Comparison of ENCODE assay signal across 18 mouse cellular contexts in genomic region chr12:30246286-30246945, GRCm38 (mm10).
DNase-seq lines count a peak whose midpoint lies in the region; ATAC-seq lines count a peak whose summit lies in the region.
"Had no signal": no experiment of that assay in that cellular context is flagged by ENCODE, and none has a peak within 500 bp of the region (broad histone marks: within the 10 kb centered on the region; RNA-seq: fewer than 3 reads in every experiment).

No protein-coding gene starts in this region.

- ATAC-seq in hindbrain, embryonic 11.5 days (ENCODE audit: low FRiP score), result no peak
- ATAC-seq: Patski had no signal

- H3K9ac ChIP-seq in hindbrain, embryonic 11.5 days (ENCODE audit: low read depth, low read length), result no peak overlapping the region
- H3K9ac ChIP-seq: embryonic facial prominence, embryonic 15.5 days; limb, embryonic 13.5 days; lung, embryonic 14.5 days; stomach, embryonic 15.5 days had no signal

- no peak overlapping the region for H3K27ac ChIP-seq in hindbrain, embryonic 11.5 days (ENCODE audit: low read depth, low read length)
- H3K27ac ChIP-seq: embryonic facial prominence, embryonic 15.5 days; heart, adult 2 months; kidney, postnatal 0 days; limb, embryonic 13.5 days; stomach, embryonic 15.5 days had no signal

- H3K9me3 ChIP-seq in hindbrain, embryonic 11.5 days (ENCODE audit: control insufficient read depth, low read length), result no peaks in the 10 kb centered on the region
- H3K9me3 ChIP-seq: embryonic facial prominence, embryonic 15.5 days; limb, embryonic 13.5 days; stomach, embryonic 15.5 days had no signal

- H3K4me1 ChIP-seq in hindbrain, embryonic 11.5 days (replicated peaks; ENCODE audit: control insufficient read depth, insufficient read depth, low read length), result no peaks in the 10 kb centered on the region
- H3K4me1 ChIP-seq: embryonic facial prominence, embryonic 15.5 days had no signal

- no peaks in the 10 kb centered on the region for H3K36me3 ChIP-seq in hindbrain, embryonic 11.5 days (ENCODE audit: control insufficient read depth, insufficient read depth, low read length)
- H3K36me3 ChIP-seq: embryonic facial prominence, embryonic 15.5 days; limb, embryonic 13.5 days; stomach, embryonic 15.5 days had no signal

- WGBS in hindbrain, embryonic 11.5 days, result 86% methylated on average over 5 of the region's 5 CpGs

- peak; percentile 4 for DNase-seq in kidney, postnatal 14 days
- no peak for DNase-seq in kidney, postnatal 4 days
- peak; percentile 2 for DNase-seq in cerebellum, adult 11 months
- peak; percentile 7 for DNase-seq in cerebellum, adult 8-10 months
- peak; percentile 26 to 50 for DNase-seq in left cerebral cortex, postnatal 14 days (ENCODE audit: low spot score in 2 of 2)
- DNase-seq in spleen, postnatal 4 days (ENCODE audit: low spot score in 2 of 2), result no peak
- no peak for DNase-seq in hindbrain, embryonic 11.5 days (ENCODE audit: low spot score)
- no peak for DNase-seq in embryo, embryonic 10.5 days (ENCODE audit: low spot score)
- DNase-seq: adrenal gland, adult 8-10 months; heart, postnatal 36 days; lung, embryonic 14.5 days had no signal

- H3K4me3 ChIP-seq in hindbrain, embryonic 11.5 days (ENCODE audit: low read depth, low read length), result no peak overlapping the region
- H3K4me3 ChIP-seq: embryonic facial prominence, embryonic 15.5 days; heart, adult 2 months; limb, embryonic 13.5 days; stomach, embryonic 15.5 days had no signal

- intact Hi-C loops in left cerebral cortex, postnatal 14 days (cut with DNase I), result no loop called here

- H3K27me3 ChIP-seq in hindbrain, embryonic 11.5 days (ENCODE audit: control insufficient read depth, insufficient read depth, low read length), result no peaks in the 10 kb centered on the region
- H3K27me3 ChIP-seq: CH12.LX; embryonic facial prominence, embryonic 15.5 days; stomach, embryonic 15.5 days had no signal

- H3K4me2 ChIP-seq in hindbrain, embryonic 11.5 days (replicated peaks; ENCODE audit: low read depth, low read length), result no peak overlapping the region
- H3K4me2 ChIP-seq: embryonic facial prominence, embryonic 15.5 days; limb, embryonic 13.5 days; lung, embryonic 14.5 days; stomach, embryonic 15.5 days had no signal

Comparison
In these comparisons a context has a peak if more than half of its experiments do, and no peak if none do; other contexts are left out.
1. DNase-seq: peak in kidney, postnatal 14 days (single experiment), cerebellum, adult 11 months (single experiment), cerebellum, adult 8-10 months (single experiment) and left cerebral cortex, postnatal 14 days (2 of 2); none in kidney, postnatal 4 days (0 of 2), spleen, postnatal 4 days (0 of 2), hindbrain, embryonic 11.5 days (single experiment) and embryo, embryonic 10.5 days (single experiment).